Mouse (Mus musculus) kidney, adult 8-10 months (tissue): ENCODE results near the gene Tbxa2r.

Experiments
- DNase-seq, 2 experiments: peaks; one replicate each; pipeline ENCODE4 v3.0.0; 2022

Gene Tbxa2r

GRCm38 (mm10) chr10:81300352-81300907, 28.1 kb upstream of the Tbxa2r start:
- DNase-seq: peak; percentile 80 to 87

GRCm38 (mm10) chr10:81301321-81301720, 27.2 kb upstream of the Tbxa2r start:
- DNase-seq: no peak

- no peak for DNase-seq
Measured at GRCm38 (mm10) chr10:81302288-81302687, 26.2 kb upstream of the Tbxa2r start.

GRCm38 (mm10) chr10:81302781-81303218, 25.7 kb upstream of the Tbxa2r start:
- DNase-seq: no peak

DNA sequence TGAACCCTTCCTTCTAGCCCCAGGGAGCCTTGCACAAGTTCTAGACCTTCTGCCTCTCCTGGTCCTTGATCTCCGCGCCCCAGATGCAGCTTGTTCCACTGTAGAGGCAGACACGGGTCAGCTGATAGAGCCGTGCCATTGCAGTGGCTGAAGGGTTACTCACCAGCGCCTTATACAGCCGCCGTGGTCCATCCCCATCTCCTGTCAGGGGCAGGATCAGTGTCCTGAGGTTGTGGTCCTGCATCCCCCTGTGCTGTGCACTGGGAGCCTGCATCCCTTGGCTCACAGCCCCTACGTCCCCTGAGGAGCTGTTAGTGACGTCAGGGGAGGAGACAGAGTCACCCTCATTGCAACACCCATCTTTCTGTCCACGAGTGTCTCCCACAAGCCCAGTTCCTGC, 25.3 kb upstream of the Tbxa2r start:
- DNase-seq: no peak

GRCm38 (mm10) chr10:81303761-81304160, 24.8 kb upstream of the Tbxa2r start:
- no peak for DNase-seq

- DNase-seq: no peak
Measured at GRCm38 (mm10) chr10:81304597-81305238, 23.8 kb upstream of the Tbxa2r start.

GRCm38 (mm10) chr10:81305663-81306062, 22.9 kb upstream of the Tbxa2r start:
- DNase-seq: no peak

DNA sequence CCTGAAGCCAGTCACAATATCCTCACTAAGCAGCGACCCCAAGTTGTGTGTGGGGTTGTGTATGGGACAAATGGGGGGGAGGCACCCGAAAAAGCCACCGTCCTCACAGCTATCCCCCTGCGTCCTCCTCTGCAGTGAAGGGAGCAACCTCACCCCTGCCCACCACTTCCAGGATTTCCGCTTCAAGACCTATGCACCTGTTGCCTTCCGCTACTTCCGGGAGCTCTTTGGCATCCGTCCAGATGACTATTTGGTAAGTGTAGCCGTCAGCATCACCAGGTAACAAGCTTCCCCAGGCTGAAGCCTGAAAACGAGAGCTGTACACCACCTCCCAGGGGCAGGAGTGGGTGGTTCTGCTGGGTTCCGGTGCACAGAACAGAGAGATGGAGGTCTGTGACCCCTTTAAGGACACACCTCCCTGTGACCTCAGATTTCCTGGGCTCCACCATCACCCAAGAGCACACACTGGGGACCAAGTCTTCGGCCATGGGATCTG, 22.3 kb upstream of the Tbxa2r start:
- no peak for DNase-seq

GRCm38 (mm10) chr10:81306837-81307682, 21.5 kb upstream of the Tbxa2r start:
- no peak for DNase-seq

GRCm38 (mm10) chr10:81309571-81309970, 19.0 kb upstream of the Tbxa2r start:
- DNase-seq: no peak

- no peak for DNase-seq
Measured at GRCm38 (mm10) chr10:81313581-81313980, 14.9 kb upstream of the Tbxa2r start.

- DNase-seq: no peak
Measured at GRCm38 (mm10) chr10:81314201-81314600, 14.3 kb upstream of the Tbxa2r start.

DNA sequence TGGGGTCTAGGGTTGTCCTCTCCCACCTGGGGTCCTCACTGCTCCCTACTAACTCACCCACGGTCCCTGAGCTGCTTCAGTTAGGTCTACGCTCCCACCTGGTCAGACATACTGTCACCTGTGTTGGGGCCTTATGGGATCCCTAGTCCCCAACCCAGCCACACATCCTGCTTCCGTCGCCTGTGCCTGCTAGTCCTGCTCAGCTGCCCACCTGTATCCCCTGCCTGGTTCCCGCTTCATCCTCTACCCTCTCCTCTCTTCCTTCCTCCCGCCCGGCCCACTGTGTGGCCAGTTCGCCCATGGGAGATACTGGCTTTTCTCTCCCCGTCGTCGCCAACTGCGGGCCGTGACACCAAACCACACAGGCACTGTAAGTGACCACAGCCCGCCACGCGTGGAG, 12.9 kb upstream of the Tbxa2r start:
- DNase-seq: no peak

GRCm38 (mm10) chr10:81316338-81317060, 12.0 kb upstream of the Tbxa2r start:
- no peak for DNase-seq

GRCm38 (mm10) chr10:81317273-81317672, 11.3 kb upstream of the Tbxa2r start:
- peak; percentile 53 to 84 for DNase-seq

- no peak for DNase-seq
Measured at GRCm38 (mm10) chr10:81318589-81319329, 9.8 kb upstream of the Tbxa2r start.

DNA sequence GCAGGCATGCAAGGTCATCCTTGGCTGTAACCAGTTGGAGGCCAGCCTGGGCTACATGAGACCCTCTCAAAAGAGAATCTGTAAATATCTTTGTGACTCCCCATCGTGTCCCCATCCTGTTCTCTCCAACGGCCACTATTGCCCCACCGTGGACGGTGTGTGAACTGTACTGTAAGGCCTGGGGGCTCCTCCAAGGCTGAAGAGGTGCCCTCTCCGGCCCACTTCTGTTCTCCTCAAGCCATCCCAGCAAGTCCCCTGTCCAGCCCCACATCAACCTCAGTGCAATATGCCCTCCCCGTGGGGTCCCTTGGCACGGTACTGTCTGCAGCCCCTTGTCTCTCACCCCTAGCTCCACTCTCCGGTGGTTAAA, 9.2 kb upstream of the Tbxa2r start:
- DNase-seq: no peak

GRCm38 (mm10) chr10:81319741-81320549, 8.6 kb upstream of the Tbxa2r start:
- peak in 1 of 2 experiments; percentile 97 for DNase-seq

- peak; percentile 100 for DNase-seq
Measured at GRCm38 (mm10) chr10:81320550-81321347, 7.8 kb upstream of the Tbxa2r start, which contains the start of gene Cactin. Gene Cactin (plus strand): TSS chr10:81321103.
